Mouse (Mus musculus) cerebellum, adult 2 months (tissue): Measurements from ENCODE around the gene Cyp46a1.

Experiments
- CTCF ChIP-seq: fragments of 200-500 bp; IDR thresholded peaks from 2 replicates; pipeline ENCODE4 v1.5.1; 2011; ENCODE audit warnings: low read depth, mild to moderate bottlenecking, control low read depth, low read length, moderate library complexity, borderline replicate concordance; ENCODE audit not compliant: insufficient read depth
- POLR2A ChIP-seq: fragments of 200-500 bp; IDR thresholded peaks from 2 replicates; pipeline ENCODE4 v1.6.1; 2011; ENCODE audit warnings: low read length, control low read depth, borderline replicate concordance; ENCODE audit not compliant: insufficient read depth

GRCm38 (mm10) chr12:108392254-108393044 lies 58.3 kb downstream of the Cyp46a1 start:
- TF ChIP-seq CTCF (no peak), POLR2A (no peak)
